Mouse (Mus musculus): ENCODE data around the gene Ciapin1. TPM values are rescaled to one million over a fixed set of nuclear protein-coding genes. Genes with fewer than 3 reads are reported as not detected.

Gene Ciapin1
- total and polyA plus RNA-seq, 3 experiments, result 122 to 263 TPM; not detected in 1

DNA sequence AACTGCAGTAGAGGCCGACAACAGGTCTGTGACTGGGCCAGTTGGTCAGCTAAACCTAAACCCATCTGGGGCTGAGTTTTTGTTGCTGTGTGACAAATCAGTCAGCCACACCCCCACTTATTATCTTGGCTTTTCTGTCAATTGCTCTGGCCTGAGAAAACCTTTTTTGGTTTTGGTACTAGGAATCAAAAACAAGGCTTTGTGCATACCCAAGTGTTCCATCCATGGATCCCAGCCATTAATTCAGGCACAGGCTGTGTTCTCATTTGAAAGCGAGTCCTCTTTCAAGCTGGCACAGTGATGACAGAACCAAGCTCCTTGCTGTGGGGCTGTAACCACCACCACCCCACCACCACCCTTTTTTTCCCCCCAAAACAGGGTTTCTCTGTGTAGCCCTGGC, 16.8 kb downstream of the Ciapin1 start:
- Histone ChIP-seq H3K79me2 (ENCODE audit: control insufficient read depth, insufficient read depth, low read length, poor library complexity) (no peaks in the 10 kb centered on the region), H3K36me3 (ENCODE audit: control insufficient read depth in 1 of 2, insufficient read depth in 2 of 2, low read length in 2 of 2) (peaks cover 0 to 19% of the 10 kb centered on the region in 2 experiments; a peak in 2 of 4 replicates), H3K27ac (ENCODE audit: control insufficient read depth, low read depth, low read length) (no peak overlapping the region), H3K4me3 (ENCODE audit: control insufficient read depth in 1 of 2, insufficient read depth in 1 of 2, low read depth in 2 of 2, low read length in 2 of 2) (no peak overlapping the region), H3K9me3 (replicated peaks; ENCODE audit: insufficient read depth, low read length) (no peaks in the 10 kb centered on the region), H3K4me1 (ENCODE audit: control insufficient read depth in 1 of 2, insufficient read depth in 2 of 2, low read length in 2 of 2) (no peaks in the 10 kb centered on the region), H3K27me3 (ENCODE audit: control insufficient read depth in 1 of 2, insufficient read depth in 2 of 2, low read length in 2 of 2) (no peaks in the 10 kb centered on the region), H3K9ac (ENCODE audit: control insufficient read depth, low read depth, low read length, poor library complexity, severe bottlenecking) (no peak overlapping the region)
- TF ChIP-seq ZNF384 (IDR thresholded peaks at IDR 0.05; ENCODE audit: low read depth, low read length) (no peak), TAL1 (IDR thresholded peaks at IDR 0.05; ENCODE audit: low read length) (no peak), TBP (IDR thresholded peaks at IDR 0.05; ENCODE audit: low read depth, low read length) (no peak), RAD21 (IDR thresholded peaks at IDR 0.05; ENCODE audit: low read depth, low read length) (no peak), GATA1 (IDR thresholded peaks at IDR 0.05; ENCODE audit: low read depth, low read length) (no peak), CTCF (IDR thresholded peaks at IDR 0.05 in 2 of 3, conservative IDR thresholded peaks at IDR 0.05 in 1 of 3; ENCODE audit: control insufficient read depth in 1 of 3, insufficient read depth in 1 of 3, low read depth in 2 of 3, low read length in 3 of 3, poor library complexity in 1 of 3, severe bottlenecking in 1 of 3) (no peak)
- DNase-seq (ENCODE audit: low read depth, low spot score), result no peak

DNA sequence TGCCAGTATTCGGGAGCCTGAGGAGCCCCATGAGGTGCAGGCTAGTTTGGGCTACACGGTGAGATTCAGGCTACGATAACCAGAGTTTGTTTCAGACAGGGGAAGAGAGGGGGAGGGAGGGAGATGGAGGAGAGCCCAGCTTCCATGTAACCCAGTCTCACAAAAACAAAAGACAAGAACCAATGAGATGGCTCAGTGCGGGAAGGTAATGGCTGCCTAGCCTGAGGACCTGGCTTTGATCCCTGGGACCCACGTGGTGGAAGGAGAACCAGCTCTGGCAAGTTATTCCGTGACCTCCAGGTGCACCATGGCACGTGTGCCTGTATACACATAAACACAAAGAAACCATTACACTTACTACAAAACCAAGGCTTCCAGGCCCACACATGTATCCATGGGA, 17.6 kb downstream of the Ciapin1 start:
- no peak for TF ChIP-seq MAFK (IDR thresholded peaks at IDR 0.05; ENCODE audit: borderline replicate concordance, low read depth, low read length)
- TF ChIP-seq GATA1 (IDR thresholded peaks at IDR 0.05; ENCODE audit: low read depth, low read length), result no peak
- TF ChIP-seq TAL1 (IDR thresholded peaks at IDR 0.05; ENCODE audit: low read length), result no peak
- no peak for TF ChIP-seq CTCF (IDR thresholded peaks at IDR 0.05 in 2 of 3, conservative IDR thresholded peaks at IDR 0.05 in 1 of 3; ENCODE audit: control insufficient read depth in 1 of 3, insufficient read depth in 1 of 3, low read depth in 2 of 3, low read length in 3 of 3, poor library complexity in 1 of 3, severe bottlenecking in 1 of 3)
- TF ChIP-seq TBP (IDR thresholded peaks at IDR 0.05; ENCODE audit: low read depth, low read length), result no peak
- no peak for TF ChIP-seq CHD1 (IDR thresholded peaks at IDR 0.05; ENCODE audit: low read depth, low read length)
- TF ChIP-seq SMC3 (IDR thresholded peaks at IDR 0.05; ENCODE audit: low read depth, low read length), result no peak
- no peak for TF ChIP-seq HCFC1 (IDR thresholded peaks at IDR 0.05; ENCODE audit: low read depth, low read length)
- no peak for TF ChIP-seq TCF12 (IDR thresholded peaks at IDR 0.05; ENCODE audit: low read depth, low read length)

DNA sequence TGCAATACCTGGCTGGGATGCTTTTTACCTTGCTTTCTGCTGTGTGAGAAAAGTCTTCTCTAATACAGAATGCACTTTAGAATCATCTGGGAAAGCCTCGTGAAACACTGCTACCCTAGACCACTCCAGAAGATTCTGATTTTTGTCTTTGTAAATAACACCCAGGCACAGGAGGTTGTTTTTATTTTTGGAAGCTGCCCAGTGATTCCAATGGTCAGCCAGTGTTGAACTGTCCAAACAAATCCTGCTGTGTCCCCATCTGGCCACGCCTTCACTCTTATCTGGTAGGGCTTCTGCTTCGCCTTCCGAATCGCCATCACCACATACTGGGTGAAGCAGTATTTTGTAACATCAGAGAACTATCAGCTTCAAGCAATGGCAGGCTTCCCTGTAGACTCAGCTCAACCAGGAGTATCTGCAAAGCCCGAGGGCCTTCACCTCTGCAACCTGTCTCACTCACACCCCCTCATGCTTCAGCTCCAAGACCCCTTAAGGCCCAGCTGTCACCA, 18.4 kb downstream of the Ciapin1 start:
- H3K9me3 ChIP-seq (replicated peaks; ENCODE audit: insufficient read depth, low read length), result no peaks in the 10 kb centered on the region
- no peak overlapping the region for H3K27ac ChIP-seq (ENCODE audit: control insufficient read depth, low read depth, low read length)
- no peaks in the 10 kb centered on the region for H3K4me1 ChIP-seq (ENCODE audit: control insufficient read depth in 1 of 2, insufficient read depth in 2 of 2, low read length in 2 of 2)
- H3K27me3 ChIP-seq (ENCODE audit: control insufficient read depth in 1 of 2, insufficient read depth in 2 of 2, low read length in 2 of 2), result no peaks in the 10 kb centered on the region
- no peak overlapping the region for H3K4me3 ChIP-seq (ENCODE audit: control insufficient read depth in 1 of 2, insufficient read depth in 1 of 2, low read depth in 2 of 2, low read length in 2 of 2)
- no peak for DNase-seq (ENCODE audit: low read depth, low spot score)
- TF ChIP-seq POLR2AphosphoS2 (IDR thresholded peaks at IDR 0.05; ENCODE audit: low read length) (no peak), RCOR1 (IDR thresholded peaks at IDR 0.05; ENCODE audit: low read depth, low read length) (no peak), MAX (IDR thresholded peaks at IDR 0.05; ENCODE audit: low read length) (no peak), ETS1 (IDR thresholded peaks at IDR 0.05; ENCODE audit: low read depth, low read length) (no peak), CHD2 (IDR thresholded peaks at IDR 0.05; ENCODE audit: low read length) (no peak), GATA1 (IDR thresholded peaks at IDR 0.05; ENCODE audit: low read depth, low read length) (no peak), GABPA (IDR thresholded peaks at IDR 0.05; ENCODE audit: low read depth, low read length) (no peak), USF2 (IDR thresholded peaks at IDR 0.05; ENCODE audit: borderline replicate concordance in 1 of 2, insufficient read depth in 1 of 2, low read depth in 1 of 2, low read length in 2 of 2) (no peak), CHD1 (IDR thresholded peaks at IDR 0.05; ENCODE audit: low read depth, low read length) (no peak), BHLHE40 (IDR thresholded peaks at IDR 0.05; ENCODE audit: borderline replicate concordance, low read depth, low read length) (no peak), KAT2A (conservative IDR thresholded peaks at IDR 0.05; ENCODE audit: low read depth, low read length) (no peak), POLR2A (IDR thresholded peaks at IDR 0.05; ENCODE audit: control insufficient read depth in 1 of 2, insufficient read depth in 1 of 2, low read depth in 1 of 2, low read length in 2 of 2, poor library complexity in 1 of 2) (no peak), TAL1 (IDR thresholded peaks at IDR 0.05; ENCODE audit: low read length) (no peak), ELF1 (IDR thresholded peaks at IDR 0.05; ENCODE audit: low read depth, low read length) (no peak), UBTF (IDR thresholded peaks at IDR 0.05; ENCODE audit: borderline replicate concordance, insufficient read depth, low read depth, low read length) (no peak), JUND (IDR thresholded peaks at IDR 0.05; ENCODE audit: low read depth, low read length) (no peak), TBP (IDR thresholded peaks at IDR 0.05; ENCODE audit: low read depth, low read length) (no peak)
- H3K79me2 ChIP-seq (ENCODE audit: control insufficient read depth, insufficient read depth, low read length, poor library complexity), result no peaks in the 10 kb centered on the region
- no peak overlapping the region for H3K9ac ChIP-seq (ENCODE audit: control insufficient read depth, low read depth, low read length, poor library complexity, severe bottlenecking)
- H3K36me3 ChIP-seq (ENCODE audit: control insufficient read depth in 1 of 2, insufficient read depth in 2 of 2, low read length in 2 of 2), result peaks cover 0 to 6% of the 10 kb centered on the region in 2 experiments; a peak in 1 of 4 replicates

More for the DNA sequence above, 17.6 kb downstream of the Ciapin1 start:
- no peak for DNase-seq (ENCODE audit: low read depth, low spot score)
- Histone ChIP-seq H3K27ac (ENCODE audit: control insufficient read depth, low read depth, low read length) (no peak overlapping the region), H3K9ac (ENCODE audit: control insufficient read depth, low read depth, low read length, poor library complexity, severe bottlenecking) (no peak overlapping the region), H3K79me2 (ENCODE audit: control insufficient read depth, insufficient read depth, low read length, poor library complexity) (no peaks in the 10 kb centered on the region), H3K27me3 (ENCODE audit: control insufficient read depth in 1 of 2, insufficient read depth in 2 of 2, low read length in 2 of 2) (no peaks in the 10 kb centered on the region), H3K9me3 (replicated peaks; ENCODE audit: insufficient read depth, low read length) (no peaks in the 10 kb centered on the region), H3K4me1 (ENCODE audit: control insufficient read depth in 1 of 2, insufficient read depth in 2 of 2, low read length in 2 of 2) (no peaks in the 10 kb centered on the region), H3K4me3 (ENCODE audit: control insufficient read depth in 1 of 2, insufficient read depth in 1 of 2, low read depth in 2 of 2, low read length in 2 of 2) (no peak overlapping the region), H3K36me3 (ENCODE audit: control insufficient read depth in 1 of 2, insufficient read depth in 2 of 2, low read length in 2 of 2) (peaks cover 0 to 11% of the 10 kb centered on the region in 2 experiments; a peak in 2 of 4 replicates)

Data from MEL (cell line).